Mouse (Mus musculus): ENCODE measurements around the gene Galnt11.

DNA sequence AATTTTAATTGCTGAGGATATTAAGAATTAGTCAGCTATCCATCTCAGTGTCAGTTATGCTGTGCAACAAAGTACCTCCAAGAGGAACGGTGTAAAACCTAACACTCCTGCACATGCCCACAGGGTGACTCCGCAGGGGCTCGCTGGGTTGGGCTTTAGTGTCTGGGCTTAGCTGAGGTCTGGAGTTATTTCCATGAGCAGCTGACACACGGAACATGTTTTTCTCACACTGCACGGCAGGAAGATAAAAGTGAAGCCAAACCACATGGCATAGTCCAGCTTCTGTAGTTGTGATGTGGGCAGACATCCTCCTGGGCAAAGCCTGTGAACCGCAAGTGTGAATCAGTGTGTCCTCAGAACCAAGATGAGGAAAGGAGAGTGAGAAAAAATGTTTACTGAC is 6.7 kb upstream of the Galnt11 start:
- TF ChIP-seq POLR2A (IDR thresholded peaks at IDR 0.05; ENCODE audit: insufficient read depth, low read depth, low read length) = no peak
- no peak for TF ChIP-seq CTCF (IDR thresholded peaks at IDR 0.05; ENCODE audit: insufficient read depth, low read depth, low read length)
